Mouse (Mus musculus): ENCODE measurements around the gene Tas1r2. TPM values are rescaled to one million over a fixed set of nuclear protein-coding genes. Genes with fewer than 3 reads are reported as not detected.
A peak's percentile ranks its signal among the peaks of the same experiment; 100 is the strongest.

Gene Tas1r2
- polyA plus RNA-seq, 1 experiment = 1.2 TPM

- TF ChIP-seq MYOD1 (IDR thresholded peaks at IDR 0.05; ENCODE audit: control insufficient read depth, insufficient read length, low read depth) (peak; percentile 62), CTCF (IDR thresholded peaks at IDR 0.05; ENCODE audit: control insufficient read depth, insufficient read depth, insufficient read length) (no peak), FOSL1 (IDR thresholded peaks at IDR 0.05; ENCODE audit: insufficient read depth, low read length, poor library complexity, severe bottlenecking) (peak; percentile 85)
- Histone ChIP-seq H3K36me3 (ENCODE audit: control insufficient read depth, insufficient read depth) (no peaks in the 10 kb centered on the region), H3ac (ENCODE audit: control insufficient read depth, insufficient read length, low read depth) (peak overlapping the region; percentile 27)
These were observed 63.3 kb downstream of the Tas1r2 start for GRCm38 (mm10) chr4:139716477-139717169.

GRCm38 (mm10) chr4:139718978-139719377, 65.6 kb downstream of the Tas1r2 start:
- TF ChIP-seq FOSL1 (IDR thresholded peaks at IDR 0.05; ENCODE audit: insufficient read depth, low read length, poor library complexity, severe bottlenecking) = no peak
- TF ChIP-seq MYOG (IDR thresholded peaks at IDR 0.05; ENCODE audit: control insufficient read depth, extremely low read depth, insufficient read length) = no peak
- TF ChIP-seq CTCF (IDR thresholded peaks at IDR 0.05; ENCODE audit: control insufficient read depth, insufficient read depth, insufficient read length) = no peak
- peak; percentile 84 for TF ChIP-seq MYOD1 (IDR thresholded peaks at IDR 0.05; ENCODE audit: control insufficient read depth, insufficient read length, low read depth)
- TF ChIP-seq USF1 (IDR thresholded peaks at IDR 0.05; ENCODE audit: low read depth) = no peak
- no peak for TF ChIP-seq CEBPB (IDR thresholded peaks at IDR 0.05; ENCODE audit: low read depth)
- peak; percentile 27 for TF ChIP-seq MAX (IDR thresholded peaks at IDR 0.05)
- Histone ChIP-seq H3K4me3 (ENCODE audit: insufficient read depth, poor library complexity, severe bottlenecking) (no peak overlapping the region), H3K27me3 (ENCODE audit: control insufficient read depth, insufficient read depth, insufficient read length) (no peaks in the 10 kb centered on the region), H3K36me3 (ENCODE audit: control insufficient read depth, insufficient read depth) (no peaks in the 10 kb centered on the region), H3K79me3 (ENCODE audit: low read depth) (no peaks in the 10 kb centered on the region), H3K79me2 (ENCODE audit: control insufficient read depth, insufficient read depth) (no peaks in the 10 kb centered on the region), H3ac (ENCODE audit: control insufficient read depth, insufficient read length, low read depth) (no peak overlapping the region)

More at GRCm38 (mm10) chr4:139716477-139717169, 63.3 kb downstream of the Tas1r2 start:
- no peak overlapping the region for H3K4me3 ChIP-seq (ENCODE audit: insufficient read depth, poor library complexity, severe bottlenecking)
- H3K79me3 ChIP-seq (ENCODE audit: low read depth) = no peaks in the 10 kb centered on the region
- no peaks in the 10 kb centered on the region for H3K27me3 ChIP-seq (ENCODE audit: control insufficient read depth, insufficient read depth, insufficient read length)
- H3K79me2 ChIP-seq (ENCODE audit: control insufficient read depth, insufficient read depth) = no peaks in the 10 kb centered on the region

Small RNA genes lying within 50 kb of the gene (microRNA-seq; reads per million reads assigned to microRNA genes)
- gene Mir7020 (ENCODE audit: borderline microRNAs expressed) = 0.12 reads per million

Other genes with a start within 250 kb of the Tas1r2 start
- 20.0 TPM for gene Iffo2, start 123.0 kb upstream of the Tas1r2 start, polyA plus RNA-seq (2012; fragmentation: generic; extraction: Trizol)
- gene Gm21969, start 50.4 kb upstream of the Tas1r2 start, polyA plus RNA-seq (2012; fragmentation: generic; extraction: Trizol) = 0.01 TPM
- gene Aldh4a1, start 30.7 kb upstream of the Tas1r2 start, polyA plus RNA-seq (2012; fragmentation: generic; extraction: Trizol) = 6.7 TPM
- 1.1 TPM for gene Pax7, start 180.0 kb downstream of the Tas1r2 start, polyA plus RNA-seq (2012; fragmentation: generic; extraction: Trizol)

Measured in C2C12 (cell line).